Mouse (Mus musculus) liver, embryonic 14.5 days (tissue): ENCODE data around the gene Ccn5. TPM values are rescaled to one million over a fixed set of nuclear protein-coding genes. Genes with fewer than 3 reads are reported as not detected.

Experiments used
- ATAC-seq: fragments of 200-750 bp; cut with Nextera tagmentation; 2 replicates; pipeline ENCODE4 v1.8.0; 2017; ENCODE audit warnings: moderate number of reproducible peaks, mild to moderate bottlenecking, moderate library complexity; ENCODE audit not compliant: insufficient read depth
- DNase-seq, 3 experiments: peaks; one replicate each; pipeline ENCODE4 v3.0.0-alpha.2; 2012 to 2013; ENCODE audit warnings: low read depth in 3 of 3, low spot score in 3 of 3
- H3K27ac ChIP-seq: fragments of 300-500 bp; sonication (generic); 2 replicates; pipeline ENCODE4 v1.5.1; 2014; ENCODE audit warnings: moderate library complexity, mild to moderate bottlenecking, control low read depth, inconsistent platforms
- H3K27me3 ChIP-seq: fragments of 300-500 bp; sonication (generic); 2 replicates; pipeline ENCODE4 v1.6.1; 2014; ENCODE audit warnings: mild to moderate bottlenecking, low read length, moderate library complexity; ENCODE audit not compliant: control insufficient read depth, insufficient read depth
- H3K36me3 ChIP-seq: fragments of 300-500 bp; sonication (generic); replicated peaks from 2 replicates; pipeline ENCODE4 v1.6.1; 2014; ENCODE audit warnings: low read depth; ENCODE audit not compliant: control insufficient read depth, insufficient read depth
- H3K4me1 ChIP-seq, 2 experiments: fragments of 200-500 bp in 1 of 2; fragments of 300-500 bp in 1 of 2; sonication (generic) in 1 of 2; replicated peaks; 2 replicates each; pipeline ENCODE4 v1.6.1; 2012 to 2014; ENCODE audit warnings: antibody characterized with exemption in 1 of 2, inconsistent platforms in 1 of 2, low read length in 1 of 2; ENCODE audit not compliant: control insufficient read depth in 2 of 2, insufficient read depth in 2 of 2
- H3K4me2 ChIP-seq: fragments of 300-500 bp; sonication (generic); 2 replicates; pipeline ENCODE4 v1.6.1; 2014; ENCODE audit warnings: low read depth, mild to moderate bottlenecking, control low read depth, moderate library complexity
- H3K4me3 ChIP-seq, 2 experiments: fragments of 200-500 bp in 1 of 2; fragments of 300-500 bp in 1 of 2; sonication (generic) in 1 of 2; 2 replicates each; pipeline ENCODE4 v1.5.1; 2012 to 2014; ENCODE audit warnings: low read depth in 2 of 2, low read length in 2 of 2, mild to moderate bottlenecking in 2 of 2, control low read depth in 1 of 2, inconsistent platforms in 1 of 2, moderate library complexity in 1 of 2; ENCODE audit not compliant: insufficient read depth in 1 of 2
- H3K9ac ChIP-seq: fragments of 300-500 bp; sonication (generic); replicated peaks from 2 replicates; pipeline ENCODE4 v1.6.1; 2014; ENCODE audit warnings: mild to moderate bottlenecking, control low read depth, moderate library complexity
- H3K9me3 ChIP-seq: fragments of 300-500 bp; sonication (generic); 2 replicates; pipeline ENCODE4 v1.6.1; 2016; ENCODE audit warnings: low read length, mixed read lengths; ENCODE audit not compliant: control insufficient read depth
- CTCF ChIP-seq: IDR thresholded peaks from 2 replicates; pipeline ENCODE4 v1.5.1; 2016; ENCODE audit warnings: antibody characterized with exemption, low read depth, control low read depth
- EP300 ChIP-seq: IDR thresholded peaks from 2 replicates; pipeline ENCODE4 v1.6.1; 2016; ENCODE audit warnings: antibody characterized with exemption, low read depth
- WGBS: fragments of 180-500 bp; shearing (Covaris S2); extraction: QIAGEN DNeasy Blood & Tissue Kit; methylation state at CpG from one replicate; pipeline ENCODE4 v1.1.7; 2014; ENCODE audit not compliant: insufficient replicate concordance; 5-methylcytosine and 5-hydroxymethylcytosine counted together
- polyA plus RNA-seq, 2 experiments: library from polyadenylated mRNA; depleted of rRNA in 1 of 2; stranded (reverse) in 1 of 2; unstranded in 1 of 2; fragments of >200 nt; fragmentation: Nextera tagmentation in 1 of 2; extraction: Ambion mirVana in 1 of 2; gene quantifications; 2 replicates each; pipeline versions ENCODE4 v1.2.1 to v1.2.3; 2012 to 2014

The Ccn5 gene
- polyA plus RNA-seq, 2 experiments = 0.11 TPM; not detected in 1

GRCm38 (mm10) chr2:163871266-163871665, 50.6 kb downstream of the Ccn5 start:
- no peak overlapping the region for H3K4me3 ChIP-seq
- H3K4me1 ChIP-seq = no peaks in the 10 kb centered on the region
- no peaks in the 10 kb centered on the region for H3K9me3 ChIP-seq
- no peak for ATAC-seq
- H3K36me3 ChIP-seq = no peaks in the 10 kb centered on the region
- H3K27ac ChIP-seq = no peak overlapping the region
- no peak overlapping the region for H3K4me2 ChIP-seq
- no peak for DNase-seq
- no peak overlapping the region for H3K9ac ChIP-seq
- no peaks in the 10 kb centered on the region for H3K27me3 ChIP-seq
- WGBS = 56% methylated on average over 4 of the region's 4 CpGs
- no peak for TF ChIP-seq EP300
- TF ChIP-seq CTCF = no peak

- Histone ChIP-seq H3K4me1 (no peaks in the 10 kb centered on the region), H3K27me3 (no peaks in the 10 kb centered on the region), H3K9me3 (no peaks in the 10 kb centered on the region), H3K27ac (no peak overlapping the region), H3K4me2 (no peak overlapping the region), H3K36me3 (no peaks in the 10 kb centered on the region), H3K9ac (no peak overlapping the region), H3K4me3 (no peak overlapping the region)
- 48% methylated on average over 3 of the region's 3 CpGs for WGBS
- no peak for TF ChIP-seq EP300
- no peak for TF ChIP-seq CTCF
- ATAC-seq = no peak
- no peak for DNase-seq
Measured at GRCm38 (mm10) chr2:163871906-163872305, 51.2 kb downstream of the Ccn5 start.

GRCm38 (mm10) chr2:163874877-163875276, 54.2 kb downstream of the Ccn5 start:
- H3K4me3 ChIP-seq = no peak overlapping the region
- no peaks in the 10 kb centered on the region for H3K36me3 ChIP-seq
- DNase-seq = no peak
- H3K4me1 ChIP-seq = no peaks in the 10 kb centered on the region
- H3K27me3 ChIP-seq = no peaks in the 10 kb centered on the region
- no peak overlapping the region for H3K27ac ChIP-seq
- no peak for ATAC-seq
- H3K9me3 ChIP-seq = no peaks in the 10 kb centered on the region
- 59% methylated on average over 5 of the region's 5 CpGs for WGBS
- TF ChIP-seq EP300 = no peak
- no peak for TF ChIP-seq CTCF
- H3K9ac ChIP-seq = no peak overlapping the region
- no peak overlapping the region for H3K4me2 ChIP-seq

GRCm38 (mm10) chr2:163875484-163875883, 54.8 kb downstream of the Ccn5 start:
- no peak for ATAC-seq
- Histone ChIP-seq H3K36me3 (no peaks in the 10 kb centered on the region), H3K9ac (no peak overlapping the region), H3K4me3 (no peak overlapping the region), H3K27ac (no peak overlapping the region), H3K4me1 (no peaks in the 10 kb centered on the region), H3K27me3 (no peaks in the 10 kb centered on the region), H3K4me2 (no peak overlapping the region), H3K9me3 (no peaks in the 10 kb centered on the region)
- 56% methylated on average over 7 of the region's 7 CpGs for WGBS
- TF ChIP-seq EP300 (no peak), CTCF (no peak)
- no peak for DNase-seq

- Histone ChIP-seq H3K4me2 (no peak overlapping the region), H3K4me1 (no peaks in the 10 kb centered on the region), H3K9ac (no peak overlapping the region), H3K27ac (no peak overlapping the region), H3K27me3 (no peaks in the 10 kb centered on the region), H3K4me3 (no peak overlapping the region), H3K9me3 (no peaks in the 10 kb centered on the region), H3K36me3 (no peaks in the 10 kb centered on the region)
- ATAC-seq = no peak
- TF ChIP-seq EP300 = no peak
- no peak for TF ChIP-seq CTCF
- WGBS = 55% methylated on average over 14 of the region's 14 CpGs
- no peak for DNase-seq
Measured at GRCm38 (mm10) chr2:163876830-163877498, 56.3 kb downstream of the Ccn5 start.
